Mouse (Mus musculus): ENCODE measurements around the gene H2-Q6. TPM values are rescaled to one million over a fixed set of nuclear protein-coding genes. Genes with fewer than 3 reads are reported as not detected.
"Not testable (repeated sequence)": the region's sequence is repeated elsewhere in the genome, so short reads cannot be mapped to it uniquely, and the experiment has no call there.

Gene H2-Q6
- total and polyA plus RNA-seq, 2 experiments from 2014 or later, result 0.85 to 1.2 TPM

DNA sequence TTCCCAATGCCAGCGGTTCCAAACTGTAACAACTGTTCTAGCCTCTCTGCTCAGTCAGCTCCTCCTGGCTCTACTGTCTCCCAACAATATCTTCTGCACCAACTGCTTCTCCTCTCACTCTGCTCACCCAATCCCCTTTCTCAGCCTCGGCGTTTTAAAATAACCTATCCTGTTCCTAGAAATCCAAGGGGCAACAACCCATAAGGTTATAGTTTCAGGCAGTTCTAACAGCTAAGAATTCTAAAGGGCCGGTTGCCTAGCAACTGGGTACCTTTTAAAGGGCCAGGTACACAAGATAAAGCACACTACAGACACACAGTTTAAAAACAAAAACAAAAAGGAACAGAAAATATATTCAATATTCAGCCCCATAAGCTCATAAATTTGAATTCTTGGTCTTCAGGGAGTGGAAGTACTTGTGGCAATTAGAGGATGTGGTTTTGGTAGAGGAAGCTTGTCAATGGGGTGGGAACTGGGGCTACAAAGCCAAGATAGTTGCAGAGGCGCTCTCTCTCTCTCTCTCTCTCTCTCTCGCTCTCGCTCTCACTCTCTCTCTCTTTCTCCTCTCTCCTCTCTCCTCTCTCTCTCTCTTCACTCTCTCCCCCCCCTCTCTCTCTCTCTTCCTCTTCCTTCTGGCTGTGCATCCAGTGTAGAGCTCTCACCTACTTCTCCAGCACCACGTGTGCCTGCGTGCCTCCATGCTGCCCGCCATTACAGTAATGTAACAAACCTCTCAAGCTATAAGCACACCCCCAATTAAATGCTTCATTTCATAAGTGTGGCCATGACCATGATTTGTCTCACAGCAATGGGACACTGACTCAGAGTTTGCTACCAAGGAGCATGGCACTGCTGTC lies 9.1 kb upstream of the H2-Q6 start:
- not testable (repeated sequence) for DNase-seq (ENCODE audit: low spot score); H3K4me2 ChIP-seq (ENCODE audit: low read depth, low read length); H3K4me1 ChIP-seq (ENCODE audit: insufficient read depth, low read length); H3K27me3 ChIP-seq (ENCODE audit: insufficient read depth, low read length); H3K4me3 ChIP-seq (ENCODE audit: low read length); H3K9ac ChIP-seq (replicated peaks; ENCODE audit: low read length); H3K36me3 ChIP-seq (ENCODE audit: insufficient read depth, low read length); H3K27ac ChIP-seq; H3K9me3 ChIP-seq (ENCODE audit: low read length)
- ATAC-seq, result peak; percentile 71
- WGBS, result 51% methylated on average over 3 of the region's 10 CpGs

GRCm38 (mm10) chr17:35418772-35419171 lies 5.9 kb upstream of the H2-Q6 start:
- 79% methylated on average over 7 of the region's 7 CpGs for WGBS
- DNase-seq (ENCODE audit: low spot score), result no peak
- Histone ChIP-seq H3K9ac (replicated peaks; ENCODE audit: low read length) (no peak overlapping the region), H3K4me3 (ENCODE audit: low read length) (no peak overlapping the region), H3K36me3 (ENCODE audit: insufficient read depth, low read length) (no peaks in the 10 kb centered on the region), H3K4me2 (ENCODE audit: low read depth, low read length) (no peak overlapping the region), H3K27me3 (ENCODE audit: insufficient read depth, low read length) (no peaks in the 10 kb centered on the region), H3K9me3 (ENCODE audit: low read length) (no peaks in the 10 kb centered on the region), H3K4me1 (ENCODE audit: insufficient read depth, low read length) (no peaks in the 10 kb centered on the region), H3K27ac (no peak overlapping the region)
- no peak for ATAC-seq
- no peak for TF ChIP-seq CTCF (IDR thresholded peaks at IDR 0.05; ENCODE audit: low read depth)

GRCm38 (mm10) chr17:35419564-35419963 lies 5.1 kb upstream of the H2-Q6 start:
- not testable (repeated sequence) for DNase-seq (ENCODE audit: low spot score); H3K27me3 ChIP-seq (ENCODE audit: insufficient read depth, low read length); H3K4me2 ChIP-seq (ENCODE audit: low read depth, low read length); H3K4me3 ChIP-seq (ENCODE audit: low read length); H3K27ac ChIP-seq; H3K36me3 ChIP-seq (ENCODE audit: insufficient read depth, low read length); H3K9ac ChIP-seq (replicated peaks; ENCODE audit: low read length); ATAC-seq; H3K4me1 ChIP-seq (ENCODE audit: insufficient read depth, low read length); H3K9me3 ChIP-seq (ENCODE audit: low read length)
- 68% methylated on average over 4 of the region's 4 CpGs for WGBS

- H3K36me3 ChIP-seq (ENCODE audit: insufficient read depth, low read length); H3K27ac ChIP-seq; H3K27me3 ChIP-seq (ENCODE audit: insufficient read depth, low read length); H3K9ac ChIP-seq (replicated peaks; ENCODE audit: low read length); H3K4me3 ChIP-seq (ENCODE audit: low read length); H3K9me3 ChIP-seq (ENCODE audit: low read length); ATAC-seq; H3K4me2 ChIP-seq (ENCODE audit: low read depth, low read length); H3K4me1 ChIP-seq (ENCODE audit: insufficient read depth, low read length): not testable (repeated sequence)
- WGBS, result 19% methylated on average over 11 of the region's 11 CpGs
- peak; percentile 84 for TF ChIP-seq CTCF (IDR thresholded peaks at IDR 0.05; ENCODE audit: low read depth)
- DNase-seq (ENCODE audit: low spot score), result peak; percentile 68
Observed at GRCm38 (mm10) chr17:35420206-35420810, 4.3 kb upstream of the H2-Q6 start.

GRCm38 (mm10) chr17:35421331-35421730 lies 3.3 kb upstream of the H2-Q6 start:
- H3K4me2 ChIP-seq (ENCODE audit: low read depth, low read length); H3K4me3 ChIP-seq (ENCODE audit: low read length); H3K9me3 ChIP-seq (ENCODE audit: low read length); H3K27ac ChIP-seq; H3K4me1 ChIP-seq (ENCODE audit: insufficient read depth, low read length); H3K27me3 ChIP-seq (ENCODE audit: insufficient read depth, low read length); ATAC-seq; DNase-seq (ENCODE audit: low spot score); H3K9ac ChIP-seq (replicated peaks; ENCODE audit: low read length); H3K36me3 ChIP-seq (ENCODE audit: insufficient read depth, low read length): not testable (repeated sequence)
- WGBS, result 84% methylated on average over 4 of the region's 4 CpGs

GRCm38 (mm10) chr17:35422360-35422759 lies 2.3 kb upstream of the H2-Q6 start:
- not testable (repeated sequence) for H3K4me2 ChIP-seq (ENCODE audit: low read depth, low read length); H3K4me3 ChIP-seq (ENCODE audit: low read length); H3K36me3 ChIP-seq (ENCODE audit: insufficient read depth, low read length); ATAC-seq; H3K27me3 ChIP-seq (ENCODE audit: insufficient read depth, low read length); H3K9ac ChIP-seq (replicated peaks; ENCODE audit: low read length); H3K9me3 ChIP-seq (ENCODE audit: low read length); DNase-seq (ENCODE audit: low spot score); H3K4me1 ChIP-seq (ENCODE audit: insufficient read depth, low read length); H3K27ac ChIP-seq
- WGBS, result 90% methylated on average over 5 of the region's 5 CpGs

- not testable (repeated sequence) for H3K9me3 ChIP-seq (ENCODE audit: low read length); H3K4me3 ChIP-seq (ENCODE audit: low read length); H3K4me1 ChIP-seq (ENCODE audit: insufficient read depth, low read length); H3K27ac ChIP-seq; ATAC-seq; DNase-seq (ENCODE audit: low spot score); H3K9ac ChIP-seq (replicated peaks; ENCODE audit: low read length); H3K36me3 ChIP-seq (ENCODE audit: insufficient read depth, low read length); H3K27me3 ChIP-seq (ENCODE audit: insufficient read depth, low read length); H3K4me2 ChIP-seq (ENCODE audit: low read depth, low read length)
- WGBS, result 80% methylated on average over 3 of the region's 3 CpGs
Observed at GRCm38 (mm10) chr17:35423131-35423810, 1.4 kb upstream of the H2-Q6 start.

DNA sequence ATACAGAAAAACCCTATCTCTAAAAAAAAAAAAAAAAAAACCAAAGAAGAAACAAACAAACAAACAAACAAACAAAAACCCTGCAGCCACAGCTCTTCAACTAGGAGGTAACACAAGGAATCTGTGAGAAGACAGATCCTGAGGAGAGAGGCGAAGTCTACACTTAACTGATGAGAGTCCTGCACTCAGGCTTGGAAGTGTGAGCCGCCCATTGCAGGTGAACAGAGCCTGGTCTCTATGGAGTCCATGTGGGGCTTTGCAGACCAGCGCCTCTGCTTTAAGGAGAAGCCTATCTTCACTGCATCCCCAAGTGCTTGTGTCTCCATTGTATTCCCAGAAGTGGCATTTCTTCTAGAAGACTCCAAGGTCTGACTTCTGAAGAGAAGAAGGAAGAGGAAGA lies 544 bp upstream of the H2-Q6 start:
- 92% methylated on average over 3 of the region's 3 CpGs for WGBS
- H3K27me3 ChIP-seq (ENCODE audit: insufficient read depth, low read length); H3K4me2 ChIP-seq (ENCODE audit: low read depth, low read length); H3K9ac ChIP-seq (replicated peaks; ENCODE audit: low read length); H3K9me3 ChIP-seq (ENCODE audit: low read length); H3K4me3 ChIP-seq (ENCODE audit: low read length); ATAC-seq; H3K36me3 ChIP-seq (ENCODE audit: insufficient read depth, low read length); H3K4me1 ChIP-seq (ENCODE audit: insufficient read depth, low read length); DNase-seq (ENCODE audit: low spot score); H3K27ac ChIP-seq: not testable (repeated sequence)
